Comparison of ENCODE assay signal across 15 mouse cellular contexts in genomic region chr9:94972021-94972420, GRCm38 (mm10).
DNase-seq lines count a peak whose midpoint lies in the region.
"Had no signal": no experiment of that assay in that cellular context is flagged by ENCODE, and none has a peak within 500 bp of the region (broad histone marks: within the 10 kb centered on the region; RNA-seq: fewer than 3 reads in every experiment).

No protein-coding gene starts in this region.

- DNase-seq in frontal cortex, adult 2 months (ENCODE audit: extremely low spot score in 1 of 2, low spot score in 1 of 2) = peak; percentile 53 to 61
- DNase-seq in frontal cortex, postnatal 25 days (ENCODE audit: low spot score in 2 of 2) = no peak
- peak; percentile 47 for DNase-seq in layer of hippocampus, adult 9-11 months
- DNase-seq in layer of hippocampus, postnatal 14 days (ENCODE audit: low spot score in 2 of 2) = no peak
- peak; percentile 62 for DNase-seq in right cerebral cortex, adult 18-20 months
- DNase-seq in right cerebral cortex, postnatal 4 days = no peak
- DNase-seq in telencephalon, adult 2 months (ENCODE audit: low read depth, low spot score) = peak; percentile 51
- DNase-seq in heart, postnatal 14 days = no peak
- DNase-seq: adrenal gland, postnatal 10 days; cerebellum, adult 11-12 months; cerebellum, adult 9-10 months; cerebellum, postnatal 25 days; gastrocnemius, postnatal 10 days; heart, adult 18-20 months; heart, postnatal 10 days had no signal

- intact Hi-C loops in heart, postnatal 14 days (cut with DNase I) = no loop called here

Comparison
In these comparisons a context has a peak if more than half of its experiments do, and no peak if none do; other contexts are left out.
1. DNase-seq: peak in frontal cortex, adult 2 months (2 of 2), layer of hippocampus, adult 9-11 months (single experiment), right cerebral cortex, adult 18-20 months (single experiment) and telencephalon, adult 2 months (single experiment); none in frontal cortex, postnatal 25 days (0 of 2), layer of hippocampus, postnatal 14 days (0 of 2), right cerebral cortex, postnatal 4 days (single experiment) and heart, postnatal 14 days (0 of 2).